Mouse (Mus musculus): Measurements from ENCODE around the gene Rhox2e. TPM values are rescaled to one million over a fixed set of nuclear protein-coding genes. Genes with fewer than 3 reads are reported as not detected.
"Not testable (repeated sequence)": the region's sequence is repeated elsewhere in the genome, so short reads cannot be mapped to it uniquely, and the experiment has no call there.

The Rhox2e gene
- total RNA-seq (2021) = not detected
- long read RNA-seq, experiment 1 = 0 reads
- long read RNA-seq, experiment 2 = 0 reads

- intact Hi-C loops (cut with DNase I); DNase-seq; H3K27ac ChIP-seq; H3K4me3 ChIP-seq: not testable (repeated sequence)
These were observed at the start of gene Rhox2e for GRCm38 (mm10) chrX:37530152-37530551. Gene Rhox2e, plus strand, starts transcription at chrX:37530452.

GRCm38 (mm10) chrX:37514059-37514458, 16.2 kb upstream of the Rhox2e start, which contains the start of gene Rhox4d:
Gene Rhox4d, plus strand, starts transcription at chrX:37514359.
- H3K4me3 ChIP-seq; DNase-seq; intact Hi-C loops (cut with DNase I); H3K27ac ChIP-seq: not testable (repeated sequence)

GRCm38 (mm10) chrX:37541719-37542118, 11.5 kb downstream of the Rhox2e start, which contains the start of gene Rhox3e:
Gene Rhox3e, plus strand, starts transcription at chrX:37542019.
- DNase-seq; intact Hi-C loops (cut with DNase I); H3K4me3 ChIP-seq: not testable (repeated sequence)

GRCm38 (mm10) chrX:37557112-37557511, 26.9 kb downstream of the Rhox2e start, which contains the start of gene Rhox4e:
Gene Rhox4e, plus strand, starts transcription at chrX:37557412.
- intact Hi-C loops (cut with DNase I); H3K27ac ChIP-seq; H3K4me3 ChIP-seq; DNase-seq: not testable (repeated sequence)

More at GRCm38 (mm10) chrX:37541719-37542118, 11.5 kb downstream of the Rhox2e start, which contains the start of gene Rhox3e:
- H3K27ac ChIP-seq = not testable (repeated sequence)

GRCm38 (mm10) chrX:37571105-37571504, 40.9 kb downstream of the Rhox2e start, which contains the start of gene Rhox2f:
Gene Rhox2f, plus strand, starts transcription at chrX:37571405.
- DNase-seq; H3K4me3 ChIP-seq; intact Hi-C loops (cut with DNase I); H3K27ac ChIP-seq: not testable (repeated sequence)

- intact Hi-C loops (cut with DNase I) = not testable (repeated sequence)
These were observed 42.4 kb downstream of the Rhox2e start for GRCm38 (mm10) chrX:37572638-37573037.

GRCm38 (mm10) chrX:37580692-37581091, 50.4 kb downstream of the Rhox2e start, which contains the start of gene Rhox3f:
Gene Rhox3f, plus strand, starts transcription at chrX:37580992.
- H3K4me3 ChIP-seq; DNase-seq; intact Hi-C loops (cut with DNase I): not testable (repeated sequence)
- peak within 1 kb of the TSS; percentile 54 for H3K27ac ChIP-seq

More at GRCm38 (mm10) chrX:37572638-37573037, 42.4 kb downstream of the Rhox2e start:
- not testable (repeated sequence) for H3K27ac ChIP-seq, H3K4me3 ChIP-seq, DNase-seq

Other genes starting within 250 kb of the Rhox2e start
- gene Rhox3a2, start 150.4 kb upstream of the Rhox2e start, total RNA-seq (2021) = not detected
- gene Rhox4a2, start 139.6 kb upstream of the Rhox2e start, total RNA-seq (2021) = not detected
- gene Rhox2b, start 118.4 kb upstream of the Rhox2e start, total RNA-seq (2021) = not detected
- gene Rhox4b, start 98.0 kb upstream of the Rhox2e start, total RNA-seq (2021) = not detected
- gene Rhox2c, start 76.8 kb upstream of the Rhox2e start, total RNA-seq (2021) = not detected
- not detected for gene Rhox3c, start 71.9 kb upstream of the Rhox2e start, total RNA-seq (2021)
- not detected for gene Rhox4c, start 50.1 kb upstream of the Rhox2e start, total RNA-seq (2021)
- gene Rhox2d, start 37.0 kb upstream of the Rhox2e start, total RNA-seq (2021) = not detected
- not detected for gene Rhox4d, start 16.1 kb upstream of the Rhox2e start, total RNA-seq (2021)
- not detected for gene Rhox3e, start 11.6 kb downstream of the Rhox2e start, total RNA-seq (2021)
- not detected for gene Rhox4e, start 27.0 kb downstream of the Rhox2e start, total RNA-seq (2021)
- not detected for gene Rhox2f, start 41.0 kb downstream of the Rhox2e start, total RNA-seq (2021)
- gene Rhox3f, start 50.5 kb downstream of the Rhox2e start, total RNA-seq (2021) = not detected
- gene Rhox4f, start 77.3 kb downstream of the Rhox2e start, total RNA-seq (2021) = not detected
- not detected for gene Rhox3g, start 98.2 kb downstream of the Rhox2e start, total RNA-seq (2021)
- gene Rhox2g, start 113.0 kb downstream of the Rhox2e start, total RNA-seq (2021) = not detected
- gene Rhox4g, start 120.9 kb downstream of the Rhox2e start, total RNA-seq (2021) = not detected
- not detected for gene Rhox3h, start 138.3 kb downstream of the Rhox2e start, total RNA-seq (2021)
- gene Rhox2h, start 142.8 kb downstream of the Rhox2e start, total RNA-seq (2021) = not detected

Data from gastrocnemius, adult 2 months (tissue).